Mouse (Mus musculus): ENCODE measurements around the gene Clic4.
"Not testable (repeated sequence)": the region's sequence is repeated elsewhere in the genome, so short reads cannot be mapped to it uniquely, and the experiment has no call there.

The Clic4 gene

GRCm38 (mm10) chr4:135293813-135294212, 21.2 kb upstream of the Clic4 start:
- no peak for ATAC-seq (ENCODE audit: insufficient number of reproducible peaks, low FRiP score, low TSS enrichment)

GRCm38 (mm10) chr4:135292477-135293089, 20.0 kb upstream of the Clic4 start:
- no peak for ATAC-seq (ENCODE audit: insufficient number of reproducible peaks, low FRiP score, low TSS enrichment)

GRCm38 (mm10) chr4:135291841-135292240, 19.2 kb upstream of the Clic4 start:
- no peak for ATAC-seq (ENCODE audit: insufficient number of reproducible peaks, low FRiP score, low TSS enrichment)

GRCm38 (mm10) chr4:135291199-135291598, 18.6 kb upstream of the Clic4 start:
- ATAC-seq (ENCODE audit: insufficient number of reproducible peaks, low FRiP score, low TSS enrichment): no peak

GRCm38 (mm10) chr4:135287975-135288374, 15.4 kb upstream of the Clic4 start:
- ATAC-seq (ENCODE audit: insufficient number of reproducible peaks, low FRiP score, low TSS enrichment): no peak

GRCm38 (mm10) chr4:135286833-135287395, 14.3 kb upstream of the Clic4 start:
- no peak for ATAC-seq (ENCODE audit: insufficient number of reproducible peaks, low FRiP score, low TSS enrichment)

GRCm38 (mm10) chr4:135286033-135286622, 13.5 kb upstream of the Clic4 start:
- no peak for ATAC-seq (ENCODE audit: insufficient number of reproducible peaks, low FRiP score, low TSS enrichment)

GRCm38 (mm10) chr4:135285436-135285835, 12.8 kb upstream of the Clic4 start:
- no peak for ATAC-seq (ENCODE audit: insufficient number of reproducible peaks, low FRiP score, low TSS enrichment)

- ATAC-seq (ENCODE audit: insufficient number of reproducible peaks, low FRiP score, low TSS enrichment): no peak
These were observed 11.3 kb upstream of the Clic4 start for GRCm38 (mm10) chr4:135283875-135284274.

- no peak for ATAC-seq (ENCODE audit: insufficient number of reproducible peaks, low FRiP score, low TSS enrichment)
These were observed 10.8 kb upstream of the Clic4 start for GRCm38 (mm10) chr4:135283417-135283816.

GRCm38 (mm10) chr4:135282651-135283290, 10.2 kb upstream of the Clic4 start:
- no peak for ATAC-seq (ENCODE audit: insufficient number of reproducible peaks, low FRiP score, low TSS enrichment)

- not testable (repeated sequence) for ATAC-seq (ENCODE audit: insufficient number of reproducible peaks, low FRiP score, low TSS enrichment)
These were observed 7.4 kb upstream of the Clic4 start for GRCm38 (mm10) chr4:135280016-135280415.

- no peak for ATAC-seq (ENCODE audit: insufficient number of reproducible peaks, low FRiP score, low TSS enrichment)
These were observed 4.2 kb upstream of the Clic4 start for GRCm38 (mm10) chr4:135276681-135277379.

- ATAC-seq (ENCODE audit: insufficient number of reproducible peaks, low FRiP score, low TSS enrichment): no peak
These were observed 2.1 kb upstream of the Clic4 start for GRCm38 (mm10) chr4:135274761-135275160.

- ATAC-seq (ENCODE audit: insufficient number of reproducible peaks, low FRiP score, low TSS enrichment): no peak
These were observed 681 bp upstream of the Clic4 start for GRCm38 (mm10) chr4:135273307-135273682.

- ATAC-seq (ENCODE audit: insufficient number of reproducible peaks, low FRiP score, low TSS enrichment): 0 out of 2 replicates have a peak, but pooled peaks have one; percentile 12
These were observed 565 bp downstream of the Clic4 start for GRCm38 (mm10) chr4:135271881-135272616.

- no peak for ATAC-seq (ENCODE audit: insufficient number of reproducible peaks, low FRiP score, low TSS enrichment)
These were observed 1.2 kb downstream of the Clic4 start for GRCm38 (mm10) chr4:135271419-135271828.

- no peak for ATAC-seq (ENCODE audit: insufficient number of reproducible peaks, low FRiP score, low TSS enrichment)
These were observed 2.1 kb downstream of the Clic4 start for GRCm38 (mm10) chr4:135270476-135270875.

- no peak for ATAC-seq (ENCODE audit: insufficient number of reproducible peaks, low FRiP score, low TSS enrichment)
These were observed 2.8 kb downstream of the Clic4 start for GRCm38 (mm10) chr4:135269656-135270341.

- ATAC-seq (ENCODE audit: insufficient number of reproducible peaks, low FRiP score, low TSS enrichment): no peak
These were observed 5.1 kb downstream of the Clic4 start for GRCm38 (mm10) chr4:135267521-135267920.

Measured in cerebellum, adult (tissue).